9 mouse cellular contexts compared by ENCODE assay signal in the genomic region with DNA sequence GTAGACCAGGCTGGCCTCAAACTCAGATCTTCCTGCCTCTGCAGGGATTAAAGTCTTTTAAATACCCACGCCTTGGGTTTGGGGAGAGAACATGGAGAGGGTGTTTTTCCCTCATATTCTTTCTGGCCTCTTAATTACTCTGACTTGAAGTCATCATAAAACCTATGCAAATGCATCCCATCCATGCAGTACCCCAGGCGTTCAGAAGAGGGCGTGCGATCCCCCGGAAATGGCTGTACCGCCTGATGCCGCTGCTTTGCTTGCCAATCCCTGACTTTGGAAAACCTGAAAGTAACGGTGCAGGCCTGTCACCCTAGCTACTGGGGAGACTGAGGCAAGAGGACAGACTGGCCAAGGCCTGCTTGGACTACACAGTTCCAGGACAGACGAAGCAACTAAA. TPM values are rescaled to one million over a fixed set of nuclear protein-coding genes. Genes with fewer than 3 reads are reported as not detected.
A peak's percentile ranks its signal among the peaks of the same experiment; 100 is the strongest.
DNase-seq lines count a peak whose midpoint lies in the region; ATAC-seq and TF ChIP-seq lines count a peak whose summit lies in the region.
"Had no signal": no experiment of that assay in that cellular context is flagged by ENCODE, and none has a peak within 500 bp of the region (broad histone marks: within the 10 kb centered on the region; RNA-seq: fewer than 3 reads in every experiment).

No protein-coding gene starts in this region.

- H3K9ac ChIP-seq in hindbrain, embryonic 12.5 days = no peak overlapping the region
- H3K9ac ChIP-seq: hindbrain, embryonic 15.5 days had no signal

- H3K4me3 ChIP-seq in hindbrain, embryonic 10.5 days = no peak overlapping the region
- H3K4me3 ChIP-seq in hindbrain, embryonic 12.5 days = no peak overlapping the region
- no peak overlapping the region for H3K4me3 ChIP-seq in bone marrow macrophage, adult 2 months (ENCODE audit: insufficient read depth, low read length)

- peaks cover 35% of the 10 kb centered on the region for H3K27me3 ChIP-seq in hindbrain, embryonic 10.5 days (ENCODE audit: insufficient read depth, poor library complexity, severe bottlenecking)
- H3K27me3 ChIP-seq in hindbrain, embryonic 12.5 days = peaks cover 14% of the 10 kb centered on the region

- H3K27ac ChIP-seq in hindbrain, embryonic 10.5 days = no peak overlapping the region
- H3K27ac ChIP-seq in hindbrain, embryonic 12.5 days = no peak overlapping the region
- H3K27ac ChIP-seq in bone marrow macrophage, adult 2 months (ENCODE audit: insufficient read depth, low read depth, low read length) = no peak overlapping the region
- H3K27ac ChIP-seq: hindbrain, embryonic 15.5 days had no signal

- no peaks in the 10 kb centered on the region for H3K9me3 ChIP-seq in hindbrain, embryonic 10.5 days
- H3K9me3 ChIP-seq in hindbrain, embryonic 12.5 days (replicated peaks) = no peaks in the 10 kb centered on the region
- H3K9me3 ChIP-seq: hindbrain, embryonic 15.5 days had no signal

- no peak for ATAC-seq in hindbrain, embryonic 12.5 days (ENCODE audit: low FRiP score)
- ATAC-seq in erythroid progenitor cell, adult 5-6 weeks (replicated peaks; ENCODE audit: low FRiP score, poor library complexity, severe bottlenecking) = no peak
- ATAC-seq in inflammation-experienced regulatory T-cells, adult 6 months = no peak

- H3K36me3 ChIP-seq in hindbrain, embryonic 10.5 days = no peaks in the 10 kb centered on the region
- no peaks in the 10 kb centered on the region for H3K36me3 ChIP-seq in hindbrain, embryonic 12.5 days
- H3K36me3 ChIP-seq: hindbrain, embryonic 15.5 days had no signal

- DNase-seq in hindbrain, embryonic 10.5 days (ENCODE audit: low spot score) = peak; percentile 65
- peak; percentile 50 for DNase-seq in right cerebral cortex, postnatal 14 days
- DNase-seq in right cerebral cortex, adult 18-20 months = no peak
- peak; percentile 72 for DNase-seq in lung, postnatal 10 days

- peaks cover 41% of the 10 kb centered on the region for H3K4me1 ChIP-seq in hindbrain, embryonic 10.5 days (replicated peaks)
- H3K4me1 ChIP-seq in hindbrain, embryonic 12.5 days = peaks cover 23% of the 10 kb centered on the region
- peaks cover 8% of the 10 kb centered on the region for H3K4me1 ChIP-seq in bone marrow macrophage, adult 2 months (ENCODE audit: control insufficient read depth, insufficient read depth, low read length)

- no peak overlapping the region for H3K4me2 ChIP-seq in hindbrain, embryonic 12.5 days (replicated peaks)

- TF ChIP-seq POLR2A in bone marrow macrophage, adult 2 months (IDR thresholded peaks at IDR 0.05; ENCODE audit: borderline replicate concordance, low read depth, low read length) = no peak

- TF ChIP-seq CTCF in bone marrow macrophage, adult 2 months (IDR thresholded peaks at IDR 0.05; ENCODE audit: low read depth, low read length) = peak; percentile 44

- 47% methylated on average over 9 of the region's 9 CpGs for WGBS in hindbrain, embryonic 10.5 days
- WGBS in hindbrain, embryonic 12.5 days = 55% methylated on average over 9 of the region's 9 CpGs

RNA-seq across cellular contexts. Expression of a gene that starts 0.9 kb away (rescaled TPM):
- polyA plus RNA-seq in hindbrain, embryonic 10.5 days (2016; fragmentation: Nextera tagmentation; extraction: Ambion mirVana) = 1.1 and 2.8 TPM in 2 replicates
- 1.9 and 2.6 TPM in 2 replicates for polyA plus RNA-seq in hindbrain, embryonic 12.5 days (2016; fragmentation: Nextera tagmentation; extraction: Ambion mirVana)
- not detected in 2 replicates for polyA plus RNA-seq in bone marrow macrophage, adult 2 months (2012; ENCODE audit: insufficient read depth, insufficient read length, missing spikeins)
- not detected in 2 replicates for total RNA-seq in erythroid progenitor cell, adult 5-6 weeks (2015; ENCODE audit: low replicate concordance)
- total RNA-seq in erythroid progenitor cell, adult 5-6 weeks (2017; ENCODE audit: low replicate concordance) = not detected in 2 replicates
- 1 to 10 TPM; 1.8 to 1.9 (median 1.8) TPM for polyA plus RNA-seq in inflammation-experienced regulatory T-cells, adult 6 months (2017; shearing (Covaris generic))
